Mouse (Mus musculus) stomach, postnatal 0 days (tissue): ENCODE measurements around the gene Mrpl34.

Source experiments
- CTCF ChIP-seq: IDR thresholded peaks from 2 replicates; pipeline ENCODE4 v1.5.1; 2016; ENCODE audit warnings: antibody characterized with exemption, low read depth, mild to moderate bottlenecking, moderate library complexity
- EP300 ChIP-seq: optimal IDR thresholded peaks from 2 replicates; pipeline ENCODE3; 2016; ENCODE audit warnings: antibody characterized with exemption

GRCm38 (mm10) chr8:71477196-71477845 is 12.6 kb downstream of the Mrpl34 start:
- TF ChIP-seq CTCF (peak; percentile 68), EP300 (no peak)
